Mouse (Mus musculus) G1E-ER4 (cell line): ENCODE data around the gene Sfrp5. TPM values are rescaled to one million over a fixed set of nuclear protein-coding genes. Genes with fewer than 3 reads are reported as not detected.

ENCODE experiments used
- GATA1 ChIP-seq: IDR thresholded peaks from one replicate; pipeline ENCODE4 v1.8.0; 2012; ENCODE audit warnings: low read length, inconsistent platforms
- polyA plus RNA-seq: library from polyadenylated mRNA; stranded (reverse); fragments of >175 nt; gene quantifications from 2 replicates; pipeline ENCODE4 v1.2.3, GENCODE M21; 2012

Sfrp5 gene
- polyA plus RNA-seq, 1 experiment: not detected

DNA sequence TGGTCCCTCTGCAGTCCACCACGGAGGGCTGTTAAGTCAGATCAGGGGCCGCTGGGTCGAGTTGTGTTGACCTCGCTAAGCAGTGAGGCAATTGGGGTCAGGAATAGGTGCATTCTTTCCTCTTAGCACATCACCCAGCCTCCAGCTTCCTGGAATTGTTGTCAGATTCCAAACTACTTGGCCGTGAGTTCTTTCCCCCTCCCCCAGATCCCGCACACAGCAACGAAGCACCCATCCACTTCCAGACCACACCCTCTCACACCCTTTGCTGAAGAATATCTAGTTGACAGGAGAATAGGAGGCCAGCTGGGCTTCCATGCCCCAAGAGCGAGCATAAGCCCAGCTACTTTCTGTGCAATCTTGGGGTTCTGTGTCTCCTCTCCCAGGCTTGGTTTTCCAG is 9.9 kb upstream of the Sfrp5 start:
- TF ChIP-seq GATA1: no peak

DNA sequence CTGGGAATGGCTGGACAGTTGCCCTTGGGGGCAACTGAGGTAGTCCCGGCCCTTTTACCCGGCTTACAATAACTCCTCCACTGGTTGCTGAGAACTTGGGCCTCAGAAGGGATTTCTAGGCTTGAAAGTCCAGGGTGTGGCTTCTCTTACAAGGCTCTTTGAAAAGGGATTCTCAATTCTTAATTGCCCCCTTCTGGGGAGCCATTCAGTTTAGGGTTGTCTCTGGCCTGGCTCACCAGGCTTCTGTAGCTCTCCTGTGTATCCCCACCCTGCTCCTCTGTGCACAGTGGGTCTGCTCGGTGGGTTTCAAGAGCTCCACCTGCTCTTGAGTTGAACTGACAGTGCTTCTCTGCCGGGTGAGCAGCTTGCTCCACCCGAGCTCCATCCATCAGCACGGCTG is 7.9 kb upstream of the Sfrp5 start:
- no peak for TF ChIP-seq GATA1

DNA sequence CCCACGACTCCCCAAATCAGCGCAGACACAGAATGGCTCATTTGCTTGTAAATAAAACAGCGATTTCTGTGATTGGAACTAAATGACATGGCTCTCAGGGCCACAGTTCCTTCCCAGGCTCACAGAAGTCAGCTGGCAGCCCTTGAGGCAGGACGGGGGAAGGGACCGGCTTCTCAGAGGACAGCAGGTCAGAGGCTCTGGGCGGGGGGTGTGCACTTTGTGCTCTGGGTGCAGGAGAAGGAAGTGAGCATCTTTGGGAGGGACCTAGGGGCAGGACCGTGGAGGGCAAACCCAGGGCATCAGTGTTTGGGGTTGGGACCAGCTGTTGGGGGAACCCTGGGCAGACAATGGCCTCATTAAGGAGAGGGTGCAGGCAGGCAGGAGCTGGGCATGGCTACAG is 7.4 kb upstream of the Sfrp5 start:
- no peak for TF ChIP-seq GATA1

DNA sequence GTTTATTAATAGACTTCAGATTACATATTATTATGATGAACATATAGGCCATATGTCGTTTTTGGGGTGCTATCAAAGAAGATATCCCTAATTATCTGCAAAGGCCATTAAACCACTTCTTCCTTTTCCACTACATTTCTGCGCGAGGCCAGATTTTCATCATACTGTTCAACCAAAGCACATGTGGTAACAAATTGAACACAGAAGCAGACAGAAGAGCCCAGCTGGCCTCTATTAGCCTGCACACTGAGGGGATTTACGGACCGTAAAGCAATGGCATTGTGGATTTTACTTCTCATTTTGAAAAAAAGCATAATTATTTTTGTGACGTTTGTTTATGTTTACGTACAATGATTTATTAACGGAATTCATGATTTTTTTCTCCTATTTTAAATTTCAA is 3.1 kb upstream of the Sfrp5 start:
- TF ChIP-seq GATA1: no peak

DNA sequence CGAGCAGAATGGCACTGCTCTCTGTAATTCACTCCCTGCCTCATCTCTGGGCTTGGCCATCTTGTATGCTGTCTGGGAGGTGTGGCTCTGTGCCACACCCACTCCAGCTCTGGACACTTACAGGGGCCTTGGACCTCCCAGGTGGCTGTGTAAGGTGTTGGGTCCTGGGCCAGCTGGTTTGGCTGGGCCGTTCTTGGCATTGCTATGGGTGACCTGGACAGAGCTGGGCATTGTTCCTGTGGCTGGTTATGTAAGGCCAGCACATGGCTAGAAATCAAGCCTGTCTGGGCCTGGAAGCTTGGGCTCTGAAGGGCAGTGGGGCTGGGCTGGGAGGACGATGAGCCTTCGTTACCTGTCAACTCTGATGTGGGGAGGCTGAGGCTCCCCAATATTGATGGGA is 2.3 kb upstream of the Sfrp5 start:
- no peak for TF ChIP-seq GATA1

DNA sequence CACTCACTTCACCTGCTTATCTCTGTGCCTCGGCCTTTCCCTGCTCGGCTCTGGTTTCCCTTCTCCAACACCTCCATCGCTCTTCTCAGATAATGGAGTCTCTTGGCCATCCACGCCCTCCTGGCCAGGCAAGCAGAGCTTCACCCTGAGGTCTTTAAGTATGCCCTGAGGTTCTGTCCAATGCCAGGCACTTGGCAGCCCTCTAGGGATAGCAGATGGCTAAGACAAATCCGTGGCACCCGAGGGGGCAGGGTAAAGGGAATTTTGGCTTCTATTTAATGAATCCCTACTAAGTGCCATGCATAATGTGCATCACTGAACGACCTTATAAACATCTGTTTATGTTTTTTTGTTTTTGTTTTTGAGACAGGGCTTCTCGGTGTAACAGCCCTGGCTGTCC is 415 bp upstream of the Sfrp5 start:
- no peak for TF ChIP-seq GATA1

DNA sequence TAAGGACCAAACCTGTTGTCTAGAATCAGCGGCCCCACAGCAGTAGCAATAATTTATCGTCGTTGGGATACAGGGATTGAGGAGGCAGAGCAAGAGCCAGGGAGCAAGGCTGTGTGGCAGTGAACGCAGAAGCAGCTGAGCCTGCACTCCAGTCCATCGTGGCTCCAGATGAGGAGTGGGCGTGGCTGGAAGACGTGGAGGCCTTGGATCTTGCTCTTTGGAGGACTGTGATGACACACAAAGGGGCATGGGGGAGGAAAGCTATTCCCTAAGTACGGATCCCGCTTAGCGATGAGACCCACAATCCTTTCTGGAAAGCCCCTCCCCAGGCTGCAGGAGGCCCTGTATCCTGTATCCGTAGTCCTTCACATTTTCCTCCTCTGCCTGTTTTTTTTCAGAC is 4.0 kb downstream of the Sfrp5 start:
- no peak for TF ChIP-seq GATA1

DNA sequence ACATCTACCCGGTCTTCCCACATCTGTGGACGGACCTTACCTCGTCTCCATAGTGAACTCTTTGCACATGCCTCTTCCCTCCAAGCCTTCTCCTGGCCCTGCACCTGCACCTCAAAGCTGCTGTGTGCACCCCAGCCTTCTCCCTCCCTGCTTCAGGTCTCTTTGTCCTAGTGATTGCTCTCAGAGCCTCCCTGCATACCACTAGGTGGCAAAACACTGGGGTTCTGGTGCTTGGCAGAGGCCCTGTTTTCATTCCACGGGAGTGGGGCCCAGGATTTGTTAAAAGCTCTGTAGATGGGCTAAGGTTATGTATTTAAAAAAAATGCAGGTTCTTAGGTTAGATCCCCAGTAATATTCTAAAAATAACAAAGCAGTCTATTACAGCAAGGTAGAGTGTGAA is 5.0 kb downstream of the Sfrp5 start:
- no peak for TF ChIP-seq GATA1

DNA sequence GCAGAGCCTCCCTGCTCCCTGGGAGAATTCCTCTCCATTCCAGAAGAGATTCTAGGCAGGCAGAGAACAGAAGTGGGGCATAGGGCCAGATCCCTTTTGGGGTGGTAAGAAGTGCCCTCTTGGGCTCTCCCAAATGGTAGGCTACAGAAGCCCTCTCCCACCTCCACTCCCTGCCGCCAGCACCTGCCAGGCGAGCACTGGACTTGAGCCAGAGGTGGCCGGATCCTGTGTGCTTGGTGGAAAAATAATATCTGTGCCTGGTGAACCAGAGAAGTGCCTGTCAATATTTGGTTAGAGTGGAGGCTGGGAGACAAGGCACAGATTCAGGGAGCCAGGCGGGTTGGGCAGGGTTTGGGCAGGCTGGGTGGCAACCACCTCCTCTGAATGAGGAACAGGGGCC is 5.7 kb downstream of the Sfrp5 start:
- no peak for TF ChIP-seq GATA1

DNA sequence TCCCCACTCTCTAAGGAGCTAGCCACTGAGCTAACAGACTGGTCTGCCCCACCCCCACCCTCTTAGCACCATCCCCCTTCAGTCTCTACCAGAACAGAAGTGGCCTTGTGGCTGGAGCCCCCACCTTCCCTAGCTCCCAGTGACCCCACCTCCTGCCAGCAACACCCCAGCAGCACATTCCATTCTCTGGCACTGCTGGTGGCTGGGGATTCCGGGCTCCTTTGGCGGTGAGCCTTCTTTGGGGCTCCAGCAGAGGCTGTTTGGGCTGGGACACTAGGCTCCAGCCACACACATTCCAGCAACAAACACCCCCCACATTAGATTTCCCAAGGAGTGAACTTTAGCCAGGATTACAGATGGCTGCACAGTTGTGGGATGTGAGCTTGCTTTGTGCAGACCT is 8.7 kb downstream of the Sfrp5 start:
- no peak for TF ChIP-seq GATA1

DNA sequence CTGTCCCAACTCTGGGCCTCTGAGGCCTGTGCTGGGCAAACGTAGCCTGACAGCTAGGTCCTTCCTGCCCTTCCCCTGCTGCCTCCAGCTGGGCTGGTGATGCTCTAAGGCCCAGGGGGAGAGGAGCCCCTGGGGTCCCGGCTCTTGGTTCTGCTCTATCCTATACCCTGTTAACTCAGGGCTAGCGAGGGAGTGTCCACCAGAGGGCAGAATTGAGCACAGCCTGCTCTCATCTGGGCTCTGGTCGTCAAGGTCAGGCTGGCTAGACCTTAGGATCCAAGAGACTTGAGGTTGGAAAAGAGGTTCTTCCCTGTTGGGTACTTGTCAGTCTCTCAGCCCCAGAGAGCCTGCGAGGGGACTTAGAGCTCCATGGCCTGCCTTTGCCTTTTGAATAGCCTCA is 11.6 kb downstream of the Sfrp5 start:
- no peak for TF ChIP-seq GATA1

DNA sequence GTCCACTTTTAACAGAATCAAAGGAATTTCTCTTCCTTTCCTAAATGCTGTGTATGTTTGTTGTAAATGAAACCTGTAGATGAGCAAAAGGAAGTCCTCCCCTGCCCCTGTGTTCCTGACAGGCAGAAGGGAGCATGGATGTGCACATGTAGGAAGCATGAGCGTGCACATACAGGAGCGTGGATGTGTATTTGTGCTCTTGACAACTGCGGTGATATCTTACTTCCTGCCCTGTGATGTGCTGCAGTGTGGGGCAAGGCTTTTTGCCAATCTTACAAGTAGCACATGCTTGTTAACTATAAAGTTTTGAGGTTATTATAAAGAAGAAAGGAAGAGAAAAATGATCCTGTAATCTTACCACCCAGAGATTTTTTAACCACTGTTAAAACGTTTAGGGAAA is 12.3 kb downstream of the Sfrp5 start:
- no peak for TF ChIP-seq GATA1

DNA sequence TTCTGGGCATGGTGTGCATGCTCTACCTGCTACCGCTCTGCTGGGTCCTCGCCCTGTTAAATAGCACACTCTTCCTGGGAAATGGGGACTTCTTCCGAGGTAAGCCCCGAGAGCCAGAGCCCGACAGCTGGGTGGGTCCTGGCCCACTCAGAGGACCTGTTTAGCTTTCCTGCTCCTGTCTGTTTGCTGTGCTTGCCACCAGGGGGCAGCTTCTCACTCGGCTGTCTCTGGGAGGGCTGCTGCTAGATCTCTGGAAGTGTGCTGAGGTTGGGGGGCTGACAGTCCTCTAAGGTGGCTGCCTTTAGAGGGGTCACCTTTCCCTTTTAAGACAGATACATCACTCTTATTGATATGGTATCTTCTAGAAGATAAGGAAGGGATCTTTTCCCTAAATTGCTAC is 19.4 kb downstream of the Sfrp5 start:
- no peak for TF ChIP-seq GATA1

DNA sequence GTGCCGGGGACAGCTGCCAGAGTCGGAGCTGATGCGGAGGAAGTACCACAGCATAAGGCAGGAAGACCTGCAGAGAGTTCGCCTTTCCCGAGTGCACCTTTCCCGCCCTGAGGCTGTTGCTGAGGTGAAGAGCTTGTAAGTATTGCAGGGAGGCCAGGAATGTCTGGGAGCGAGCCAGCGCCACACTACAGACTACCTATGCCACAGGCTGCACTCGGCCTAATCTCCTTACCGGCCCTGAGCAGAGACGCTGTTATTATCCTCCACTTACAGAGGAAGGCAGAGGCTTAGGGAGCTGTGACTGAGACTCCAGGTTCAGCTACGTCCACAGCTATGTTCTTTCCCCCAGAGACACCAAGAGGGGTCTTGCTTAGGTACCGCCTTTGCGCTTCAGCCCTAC is 22.7 kb downstream of the Sfrp5 start:
- no peak for TF ChIP-seq GATA1

DNA sequence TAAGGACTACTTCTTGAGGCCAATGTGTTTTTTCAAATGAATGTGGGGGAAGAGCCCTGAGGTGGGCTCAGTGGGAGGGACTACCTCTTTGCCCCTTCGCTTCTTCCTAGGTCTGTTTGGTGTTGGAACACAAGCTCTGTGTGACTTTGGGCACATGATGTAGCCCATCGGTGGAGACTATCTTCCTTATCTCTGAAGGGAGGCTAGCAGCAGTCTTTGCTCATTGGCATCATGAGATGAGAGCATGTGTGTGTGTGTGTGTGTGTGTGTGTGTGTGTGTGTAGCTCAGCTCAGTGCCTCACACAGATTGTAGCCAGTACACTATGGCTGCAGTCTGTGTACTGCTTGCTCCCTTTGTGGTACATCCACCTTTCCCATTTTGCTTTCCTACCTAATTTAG is 24.6 kb downstream of the Sfrp5 start:
- TF ChIP-seq GATA1: no peak

DNA sequence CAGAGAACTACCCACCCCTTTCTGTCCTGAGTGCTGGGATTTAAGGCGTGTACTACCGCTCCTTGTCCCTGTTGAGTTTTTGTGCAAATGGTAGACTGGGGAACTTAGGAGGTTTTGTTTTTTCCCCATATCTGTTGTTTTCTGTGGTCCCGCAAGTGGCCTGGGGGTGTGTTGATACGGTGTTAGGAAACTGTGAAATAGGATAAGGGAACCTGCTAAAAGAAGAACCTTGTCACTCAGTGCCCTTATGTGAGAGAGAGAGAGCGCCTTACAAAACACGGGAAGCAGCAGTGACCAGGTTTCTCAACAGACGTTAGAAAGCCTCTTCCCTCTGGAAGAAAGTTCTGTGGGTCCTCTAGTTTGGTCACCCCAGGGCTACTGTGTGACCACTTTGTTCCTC is 25.2 kb downstream of the Sfrp5 start:
- TF ChIP-seq GATA1: no peak

DNA sequence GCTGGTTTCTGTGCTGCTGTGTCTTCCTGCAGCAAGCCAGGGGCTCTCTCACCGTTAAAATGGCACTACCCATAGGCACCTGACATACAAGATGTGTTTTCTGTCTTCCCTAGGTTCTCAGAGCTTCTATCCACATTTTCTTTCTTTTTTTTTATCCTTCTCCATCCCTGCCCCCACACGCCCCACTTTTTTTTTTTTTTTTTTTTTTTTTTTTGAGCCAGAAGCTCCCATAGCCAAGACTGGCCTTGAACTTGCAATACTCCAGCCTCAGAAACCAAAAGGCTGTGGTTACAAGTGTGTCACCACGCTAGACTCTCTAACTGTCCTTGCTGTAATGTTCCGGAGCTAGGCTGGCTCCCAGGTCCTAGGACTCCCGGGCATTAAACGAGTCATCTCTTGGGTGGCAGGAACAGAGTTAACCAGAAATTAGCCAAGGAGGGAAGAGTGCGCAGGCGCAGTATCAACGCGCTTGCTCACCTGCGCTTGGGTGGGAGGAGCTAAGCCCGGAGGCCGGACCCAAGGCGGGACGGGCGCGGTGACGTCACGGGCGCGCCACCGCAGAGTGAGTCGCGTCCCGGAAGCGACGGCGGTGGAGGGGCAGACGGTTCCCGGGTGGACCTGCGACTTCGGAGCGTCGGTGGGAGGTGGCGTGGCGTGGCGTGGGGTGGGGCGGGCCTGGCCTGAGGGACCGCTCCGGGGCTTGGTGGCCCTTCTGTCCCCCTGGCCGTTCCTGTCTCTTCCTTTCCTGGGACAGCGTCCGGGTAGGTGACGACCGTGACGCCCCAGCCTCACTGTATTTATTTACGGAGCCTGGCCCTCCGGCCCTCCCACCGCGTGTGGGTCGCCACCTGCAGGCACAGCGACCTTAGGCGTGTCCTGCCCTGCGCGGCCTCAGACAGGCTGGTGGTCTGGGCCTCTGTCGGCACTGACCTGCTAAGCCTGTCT is 31.8 kb downstream of the Sfrp5 start:
- no peak for TF ChIP-seq GATA1
